Mouse (Mus musculus): Measurements from ENCODE around the gene Khnyn. TPM values are rescaled to one million over a fixed set of nuclear protein-coding genes. Genes with fewer than 3 reads are reported as not detected.

Khnyn gene
- 10 to 100 TPM; 68.1 to 75.9 TPM for total RNA-seq (2023)

GRCm38 (mm10) chr14:55884713-55885113 lies at the start of gene Khnyn:
Gene Khnyn, plus strand, starts transcription at chr14:55884947.

GRCm38 (mm10) chr14:55853621-55854285 lies 31.0 kb upstream of the Khnyn start, which contains the start of gene Nynrin:
Gene Nynrin, plus strand, starts transcription at chr14:55854010.

DNA sequence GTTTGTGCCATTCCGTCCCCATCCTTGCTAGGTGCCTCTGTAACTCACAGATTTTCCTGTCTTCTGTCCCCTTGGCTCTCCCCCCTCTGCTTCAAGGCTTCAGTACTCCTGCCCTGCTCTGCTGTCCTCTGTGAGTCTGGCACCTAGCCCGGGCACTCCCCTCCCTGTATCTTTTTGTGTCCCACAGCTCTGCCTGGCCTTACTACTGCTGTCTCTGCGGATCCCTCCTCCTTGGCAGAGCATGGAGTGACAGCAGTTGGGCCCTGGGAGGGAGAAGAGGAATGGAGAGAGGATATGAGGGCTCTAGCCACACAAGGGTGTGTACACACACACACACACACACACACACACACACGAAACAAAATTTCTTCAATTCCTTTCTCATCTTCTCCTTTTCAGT lies 581 bp upstream of the Khnyn start, which contains the start of gene Cbln3:
Cbln3 (minus strand) TSS at position 227 of the 400 bp plus-strand sequence.

GRCm38 (mm10) chr14:55899701-55900413 lies 15.1 kb downstream of the Khnyn start, which contains the start of gene Sdr39u1:
Gene Sdr39u1, minus strand, starts transcription at chr14:55900293.

DNA sequence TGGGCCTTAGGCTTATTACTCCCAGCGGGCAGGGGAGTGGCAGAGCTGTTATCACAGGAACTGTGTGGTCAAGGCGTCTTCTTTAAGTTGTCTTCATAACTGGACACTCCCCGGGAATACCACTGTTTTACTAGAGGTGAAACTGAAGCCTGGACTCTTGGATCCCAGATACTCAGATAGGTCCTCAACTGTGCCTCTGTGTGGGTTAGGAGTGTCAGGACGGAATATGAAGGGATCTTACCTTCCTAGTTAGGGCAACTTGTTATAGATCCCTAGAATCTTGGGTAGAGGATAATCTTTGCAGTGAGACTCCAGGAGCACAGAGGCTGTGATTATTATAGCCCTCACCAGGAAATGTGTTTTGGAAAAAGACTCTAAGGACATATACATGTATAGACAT lies 59.8 kb downstream of the Khnyn start, which contains the start of gene Cma1:
Cma1 (minus strand) TSS at position 101 of the 400 bp plus-strand sequence.

Other genes starting within 250 kb of the Khnyn start
- 10 to 100 TPM; 70.5 to 88.4 TPM for gene Ipo4, start 249.0 kb upstream of the Khnyn start, total RNA-seq (2023)
- 1 to 10 TPM; 4.0 to 4.6 TPM for gene Gm49378, start 247.1 kb upstream of the Khnyn start, total RNA-seq (2023)
- 10 to 100 TPM; 43.9 to 52.9 TPM for gene Tm9sf1, start 241.1 kb upstream of the Khnyn start, total RNA-seq (2023)
- gene Tssk4, start 234.8 kb upstream of the Khnyn start, total RNA-seq (2023) = 1 to 10 TPM; 4.1 to 5.9 TPM
- gene Mdp1, start 224.4 kb upstream of the Khnyn start, total RNA-seq (2023) = 10 to 100 TPM; 44.5 to 56.7 TPM
- 10 to 100 TPM; 19.3 to 25.8 TPM for gene Gmpr2, start 213.0 kb upstream of the Khnyn start, total RNA-seq (2023)
- gene Nedd8, start 212.8 kb upstream of the Khnyn start, total RNA-seq (2023) = 100 to 1,000 TPM; 182 to 187 TPM
- 100 to 1,000 TPM in 1 of 2 experiments, 10 to 100 TPM in 1; 94.4 to 113 TPM for gene Tinf2, start 203.1 kb upstream of the Khnyn start, total RNA-seq (2023)
- gene Tgm1, start 171.0 kb upstream of the Khnyn start, total RNA-seq (2023) = 1 to 10 TPM; 4.4 to 4.9 TPM
- gene Rabggta, start 162.7 kb upstream of the Khnyn start, total RNA-seq (2023) = 100 to 1,000 TPM in 1 of 2 experiments, 10 to 100 TPM in 1; 82.0 to 104 TPM
- gene Dhrs1, start 139.3 kb upstream of the Khnyn start, total RNA-seq (2023) = 10 to 100 TPM; 16.5 to 19.4 TPM
- 10 to 100 TPM; 31.3 to 38.2 TPM for gene Nop9, start 139.3 kb upstream of the Khnyn start, total RNA-seq (2023)
- not detected for gene Cideb, start 126.5 kb upstream of the Khnyn start, total RNA-seq (2023)
- 1 to 10 TPM; 1.4 to 1.5 TPM for gene Ltb4r2, start 123.5 kb upstream of the Khnyn start, total RNA-seq (2023)
- gene Ltb4r1, start 119.0 kb upstream of the Khnyn start, total RNA-seq (2023) = under 1 TPM; 0.52 to 0.95 TPM
- gene Adcy4, start 100.9 kb upstream of the Khnyn start, total RNA-seq (2023) = 1 to 10 TPM in 1 of 2 experiments, under 1 TPM in 1; 0.15 to 1.0 TPM
- gene Ripk3, start 96.1 kb upstream of the Khnyn start, total RNA-seq (2023) = 10 to 100 TPM; 55.9 to 66.9 TPM
- gene Nfatc4, start 61.8 kb upstream of the Khnyn start, total RNA-seq (2023) = not detected
- gene Nynrin, start 30.9 kb upstream of the Khnyn start, total RNA-seq (2023) = 1 to 10 TPM; 1.1 to 6.0 TPM
- gene Cbln3, start 555 bp upstream of the Khnyn start, total RNA-seq (2023) = not detected
- 10 to 100 TPM; 32.2 to 52.6 TPM for gene Sdr39u1, start 15.3 kb downstream of the Khnyn start, total RNA-seq (2023)
- 1 to 10 TPM in 1 of 2 experiments, not detected in 1; 1.2 TPM for gene Cma1, start 59.7 kb downstream of the Khnyn start, total RNA-seq (2023)
- gene Cma2, start 66.0 kb downstream of the Khnyn start, total RNA-seq (2023) = not detected
- gene Mcpt1, start 133.0 kb downstream of the Khnyn start, total RNA-seq (2023) = not detected
- not detected for gene Mcpt9, start 145.5 kb downstream of the Khnyn start, total RNA-seq (2023)
- not detected for gene Mcpt2, start 157.1 kb downstream of the Khnyn start, total RNA-seq (2023)
- 1 to 10 TPM in 1 of 2 experiments, under 1 TPM in 1; 0.71 to 2.5 TPM for gene Mcpt4, start 177.4 kb downstream of the Khnyn start, total RNA-seq (2023)
- 1 to 10 TPM in 1 of 2 experiments, not detected in 1; 2.7 TPM for gene Mcpt8, start 200.3 kb downstream of the Khnyn start, total RNA-seq (2023)
- gene Ctsg, start 217.6 kb downstream of the Khnyn start, total RNA-seq (2023) = not detected
- gene Gzme, start 235.7 kb downstream of the Khnyn start, total RNA-seq (2023) = not detected
- gene Gzmd, start 247.7 kb downstream of the Khnyn start, total RNA-seq (2023) = not detected

Measured in T-cell, adult 66 days (primary cell).